Mouse (Mus musculus) A20 (cell line): ENCODE measurements around the gene Erg.

Experiments used
- DNase-seq: peaks from one replicate; pipeline ENCODE4 v3.0.0-alpha.2; 2011; ENCODE audit warnings: low read depth, low spot score

The Erg gene

GRCm38 (mm10) chr16:95390787-95391186 is 195.6 kb downstream of the Erg start:
- DNase-seq = no peak

- DNase-seq = no peak
Measured at GRCm38 (mm10) chr16:95388811-95389529, 197.4 kb downstream of the Erg start.

- no peak for DNase-seq
Measured at GRCm38 (mm10) chr16:95388292-95388691, 198.1 kb downstream of the Erg start.

DNA sequence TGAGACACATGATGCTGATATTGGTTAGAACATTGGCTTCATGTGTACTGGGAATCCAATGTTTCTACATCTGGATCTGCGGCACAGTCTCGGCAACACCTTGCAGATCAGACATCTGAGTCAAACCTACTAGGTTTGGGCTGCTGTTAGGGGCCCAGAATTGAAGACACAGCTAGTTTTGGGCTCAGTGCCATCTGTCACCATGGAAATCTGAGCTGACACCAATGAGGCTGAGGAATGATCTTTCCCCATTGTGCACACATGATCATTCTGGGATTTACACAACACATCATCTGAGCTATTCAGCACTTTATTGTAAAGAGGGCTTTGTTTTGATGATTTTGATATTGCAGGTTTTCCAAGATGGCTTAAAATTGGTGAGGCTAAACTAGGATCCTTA is 199.4 kb downstream of the Erg start:
- DNase-seq = no peak

GRCm38 (mm10) chr16:95385299-95385973 is 201.0 kb downstream of the Erg start:
- no peak for DNase-seq

GRCm38 (mm10) chr16:95384590-95385148 is 201.7 kb downstream of the Erg start:
- peak; percentile 22 for DNase-seq

DNA sequence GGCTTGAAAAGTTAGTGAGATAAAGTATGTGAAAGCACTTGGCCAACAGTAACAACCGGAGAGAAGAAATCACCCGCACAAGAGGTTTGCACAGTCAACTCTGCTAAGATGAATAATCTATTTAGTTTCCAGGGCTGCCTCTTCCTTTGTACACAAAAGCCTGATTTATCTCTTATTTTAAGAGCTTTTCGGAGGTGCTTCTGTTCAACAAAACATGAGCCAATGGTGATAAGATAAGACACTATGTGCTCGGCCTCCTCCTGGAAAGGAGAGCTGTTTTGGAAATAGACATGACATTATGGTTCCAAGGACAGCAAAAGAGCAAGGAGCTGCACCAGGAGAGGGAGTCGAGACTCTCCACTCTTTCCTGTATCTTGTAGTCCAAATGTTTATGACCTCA is 204.1 kb downstream of the Erg start:
- no peak for DNase-seq

GRCm38 (mm10) chr16:95376834-95377233 is 209.6 kb downstream of the Erg start:
- no peak for DNase-seq

DNA sequence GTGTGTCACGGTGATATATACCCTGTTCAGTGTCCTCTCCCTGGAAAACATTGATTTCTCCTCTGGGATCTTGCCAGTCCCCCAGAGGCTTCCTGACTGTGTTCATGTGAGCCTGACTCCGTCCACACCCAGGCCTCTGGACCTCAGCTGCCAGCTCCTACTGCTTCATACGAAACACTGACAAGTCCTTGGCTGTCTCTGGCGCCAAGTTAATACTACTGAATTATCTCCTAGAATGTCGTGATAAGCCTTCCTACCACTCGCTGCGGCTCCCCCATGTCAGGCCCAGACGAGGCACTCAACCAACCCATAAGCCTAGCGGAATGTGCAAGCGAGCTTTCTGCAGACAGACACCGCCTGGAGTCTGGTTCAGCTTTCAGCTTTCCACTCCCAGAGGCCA is 210.0 kb downstream of the Erg start:
- DNase-seq = no peak

DNA sequence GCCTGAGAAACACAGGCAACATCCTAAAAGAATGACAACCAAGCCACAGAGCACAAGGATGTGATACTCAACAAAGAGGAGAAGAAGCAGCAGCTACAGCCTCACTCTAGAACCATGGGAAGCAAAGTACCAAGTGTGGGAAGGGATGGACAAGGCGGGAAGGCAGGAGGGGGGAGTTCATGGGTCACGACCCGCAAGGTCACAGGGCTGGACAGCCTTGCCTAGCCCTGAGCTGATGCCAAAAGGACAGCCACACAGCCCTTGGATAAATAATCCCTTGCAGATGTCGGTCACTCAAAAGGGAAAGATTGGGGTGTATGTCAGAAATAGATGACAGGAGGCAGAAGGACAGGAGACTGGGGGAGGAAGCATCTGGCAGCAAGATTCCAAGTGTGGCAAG is 211.7 kb downstream of the Erg start:
- DNase-seq = no peak

DNA sequence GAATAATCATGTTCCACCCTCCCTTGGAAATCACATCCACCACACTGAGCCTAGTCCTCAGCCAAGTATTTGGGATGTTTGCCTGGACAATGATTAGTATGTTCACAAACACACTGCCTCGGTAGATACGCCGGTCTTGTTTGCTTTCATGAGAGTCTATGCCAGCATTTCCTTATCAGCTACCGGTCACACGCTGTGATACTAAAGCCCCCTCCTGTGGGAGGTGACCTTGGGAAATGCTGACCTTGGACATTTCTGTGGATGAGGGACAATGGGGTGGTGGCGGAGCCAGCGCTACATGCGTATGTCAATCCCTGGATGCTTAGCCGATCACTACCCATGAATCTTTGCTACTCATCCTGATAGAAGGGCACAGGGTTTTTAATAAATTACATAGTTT is 213.4 kb downstream of the Erg start:
- no peak for DNase-seq

GRCm38 (mm10) chr16:95371713-95372112 is 214.7 kb downstream of the Erg start:
- DNase-seq = no peak

DNA sequence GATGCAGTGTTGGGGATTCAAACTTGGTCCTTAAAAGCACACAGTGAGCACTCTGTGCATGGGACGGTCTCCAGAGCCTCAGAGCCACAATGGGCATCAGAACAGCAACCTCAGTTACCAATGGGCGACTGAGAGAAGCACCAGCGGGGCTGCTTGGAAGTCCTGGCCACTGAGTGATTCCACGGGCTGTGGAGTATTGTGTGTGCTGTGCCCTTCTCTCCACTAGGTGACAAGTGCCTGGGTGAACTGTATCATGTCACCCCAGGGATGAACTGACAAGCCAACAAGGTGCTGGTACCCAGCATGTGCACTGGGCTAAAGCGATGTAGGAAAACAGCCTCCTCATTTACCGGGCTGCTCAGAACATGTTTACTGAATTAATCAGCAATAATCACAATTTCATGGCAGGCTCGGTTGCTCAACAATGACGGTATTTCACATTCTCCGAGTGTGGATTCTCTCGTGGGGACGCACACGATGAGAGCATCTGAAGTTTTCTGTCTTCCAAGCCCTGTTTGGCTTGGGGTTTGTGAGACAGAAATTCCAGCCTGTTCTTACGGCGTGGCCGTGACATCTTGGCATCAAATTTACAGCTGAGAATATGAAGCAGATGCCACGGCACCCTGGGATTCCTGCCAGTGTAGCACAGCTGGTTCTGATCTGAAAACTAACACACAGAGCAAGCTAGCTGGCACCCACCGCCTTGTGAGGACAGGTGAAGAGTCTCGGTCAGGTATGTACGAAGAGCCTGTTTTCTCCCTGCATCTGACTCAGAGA is 219.2 kb downstream of the Erg start:
- no peak for DNase-seq

DNA sequence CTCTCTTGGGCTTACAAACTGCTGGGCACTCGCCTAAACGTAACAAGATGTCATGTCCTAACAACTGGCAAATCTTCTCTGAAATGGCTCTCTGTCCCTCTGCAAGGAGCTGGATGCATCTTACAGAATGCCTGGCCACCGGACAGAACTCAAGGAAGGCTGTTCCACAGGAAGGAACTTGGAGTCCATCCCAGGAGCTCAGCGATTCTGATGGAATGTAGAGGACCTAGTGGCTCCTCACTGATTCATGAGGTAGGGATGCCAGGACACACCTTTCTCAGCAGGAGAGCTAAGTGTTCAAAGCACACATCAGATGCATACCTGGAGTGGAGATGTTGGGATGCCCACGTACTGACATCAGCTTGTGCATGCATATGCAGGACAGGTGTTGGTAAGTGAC is 221.2 kb downstream of the Erg start:
- DNase-seq = no peak

- no peak for DNase-seq
Measured at GRCm38 (mm10) chr16:95363632-95364465, 222.5 kb downstream of the Erg start.

DNA sequence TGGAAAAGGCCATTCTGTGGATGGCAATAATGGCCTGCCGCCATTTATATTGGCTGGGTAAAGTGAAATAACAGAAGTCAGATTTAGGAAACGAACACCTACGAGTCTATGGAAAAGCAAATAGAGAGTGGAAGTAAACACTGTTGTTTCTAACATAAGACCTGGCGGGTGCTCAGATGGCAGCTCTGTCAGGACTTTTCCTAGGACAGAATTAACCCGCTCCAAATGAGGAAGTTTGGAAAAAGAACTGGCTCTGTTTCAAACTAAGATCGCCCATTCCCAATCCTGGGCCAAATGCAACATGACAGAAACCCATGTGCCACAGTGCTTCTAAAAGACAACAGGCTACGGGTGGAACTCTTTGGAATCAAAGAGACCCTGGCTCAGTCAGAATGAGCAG is 224.4 kb downstream of the Erg start:
- DNase-seq = no peak

GRCm38 (mm10) chr16:95360940-95361489 is 225.4 kb downstream of the Erg start:
- no peak for DNase-seq

DNA sequence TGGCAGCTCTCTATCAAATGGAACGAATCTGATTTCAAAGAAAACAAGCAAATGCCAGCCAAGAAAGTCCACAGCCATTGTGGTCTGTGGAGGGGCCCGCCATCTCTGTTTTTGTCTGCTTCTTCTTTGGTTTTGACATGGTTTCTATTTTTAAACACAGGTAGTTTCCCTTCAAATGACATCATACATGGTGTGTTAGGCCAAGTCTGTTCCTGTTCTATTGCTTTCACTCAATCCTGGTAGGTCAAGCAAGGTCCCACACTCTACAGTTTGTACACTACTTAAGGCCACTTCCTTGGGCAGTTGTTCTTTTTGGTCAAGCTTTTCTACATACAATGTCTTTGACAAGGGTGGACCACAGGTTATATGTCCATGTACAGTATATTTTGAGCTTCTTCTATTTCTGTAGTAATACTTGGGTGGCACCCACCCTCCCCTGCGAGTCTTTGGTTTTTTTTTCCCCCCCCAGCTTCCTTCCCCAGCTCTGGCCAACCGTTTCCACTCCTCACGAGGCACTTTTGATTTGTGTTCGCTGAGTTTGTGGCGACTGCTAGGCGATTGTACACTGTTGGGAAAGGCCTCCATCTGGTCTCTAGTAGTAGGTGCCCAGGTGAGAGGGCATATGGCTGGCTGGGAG is 226.1 kb downstream of the Erg start:
- DNase-seq = peak; percentile 48

- no peak for DNase-seq
Measured at GRCm38 (mm10) chr16:95356962-95357955, 229.1 kb downstream of the Erg start.
